Mouse (Mus musculus) left cerebral cortex, adult 18-20 months (tissue): Measurements from ENCODE around the gene Kcnip3. TPM values are rescaled to one million over a fixed set of nuclear protein-coding genes. Genes with fewer than 3 reads are reported as not detected.

ENCODE experiments used
- DNase-seq, 2 experiments: peaks; one replicate each; pipeline ENCODE4 v3.0.0; 2021 to 2022; ENCODE audit warnings: low spot score in 2 of 2, mixed read lengths in 1 of 2
- long read RNA-seq, 2 experiments: library from polyadenylated mRNA; stranded (forward); transcript quantifications; one replicate each; pipeline ENCODE4 v2.0.0; 2021
- total RNA-seq, 2 experiments: library from RNA; stranded (reverse); gene quantifications; 2 replicates each; pipeline ENCODE4 v1.2.3; 2021

The Kcnip3 gene
- total RNA-seq, result 100 to 1,000 TPM; 114 to 130 TPM
- long read RNA-seq, experiment 1, transcript Kcnip3-201 (9 exons, 2,728 nt), result minor isoform, 28 of 138 reads
- long read RNA-seq, experiment 1, transcript Kcnip3-203 (9 exons, 2,732 nt), result major isoform, 73 of 138 reads
- long read RNA-seq, experiment 1, partial matches to known transcripts, result 4 of 138 reads
- long read RNA-seq, experiment 1, other reads (novel, unspliced or antisense), result 31 of 138 reads
- long read RNA-seq, experiment 2, transcript Kcnip3-203 (9 exons, 2,732 nt), result major isoform, 71 of 111 reads
- long read RNA-seq, experiment 2, transcript Kcnip3-201 (9 exons, 2,728 nt), result minor isoform, 15 of 111 reads
- long read RNA-seq, experiment 2, partial matches to known transcripts, result 6 of 111 reads
- long read RNA-seq, experiment 2, other reads (novel, unspliced or antisense), result 19 of 111 reads

- DNase-seq, result peak; percentile 67 to 69
Observed at GRCm38 (mm10) chr2:127522006-127522441, at the start of gene Kcnip3. Kcnip3 (minus strand) TSS chr2:127522094.

GRCm38 (mm10) chr2:127559070-127559966 is 37.4 kb upstream of the Kcnip3 start:
- peak; percentile 92 to 96 for DNase-seq

- DNase-seq, result peak; percentile 47 to 64
Observed at GRCm38 (mm10) chr2:127551078-127551477, 29.2 kb upstream of the Kcnip3 start.

- DNase-seq, result no peak
Observed at GRCm38 (mm10) chr2:127550446-127550845, 28.6 kb upstream of the Kcnip3 start.

- DNase-seq, result no peak
Observed at GRCm38 (mm10) chr2:127549711-127550110, 27.8 kb upstream of the Kcnip3 start.

GRCm38 (mm10) chr2:127548342-127549074 is 26.6 kb upstream of the Kcnip3 start:
- no peak for DNase-seq

GRCm38 (mm10) chr2:127541697-127542096 is 19.8 kb upstream of the Kcnip3 start:
- no peak for DNase-seq

GRCm38 (mm10) chr2:127541185-127541584 is 19.3 kb upstream of the Kcnip3 start, which contains the start of gene Prom2:
Prom2 (minus strand) TSS chr2:127541467.
- no peak for DNase-seq

- DNase-seq, result peak in 1 of 2 experiments; percentile 54
Observed at GRCm38 (mm10) chr2:127539494-127539893, 17.6 kb upstream of the Kcnip3 start.

- DNase-seq, result peak; percentile 62 to 77
Observed at GRCm38 (mm10) chr2:127537548-127537947, 15.7 kb upstream of the Kcnip3 start.

- peak; percentile 85 to 88 for DNase-seq
Observed at GRCm38 (mm10) chr2:127535363-127535762, 13.5 kb upstream of the Kcnip3 start.

GRCm38 (mm10) chr2:127532379-127532778 is 10.5 kb upstream of the Kcnip3 start:
- no peak for DNase-seq

GRCm38 (mm10) chr2:127531592-127531991 is 9.7 kb upstream of the Kcnip3 start:
- no peak for DNase-seq

GRCm38 (mm10) chr2:127530418-127530817 is 8.5 kb upstream of the Kcnip3 start:
- DNase-seq, result no peak

GRCm38 (mm10) chr2:127525004-127525775 is 3.3 kb upstream of the Kcnip3 start:
- no peak for DNase-seq

- no peak for DNase-seq
Observed at GRCm38 (mm10) chr2:127523950-127524729, 2.2 kb upstream of the Kcnip3 start.

GRCm38 (mm10) chr2:127521172-127522005 is 505 bp downstream of the Kcnip3 start:
- peak; percentile 62 to 79 for DNase-seq

GRCm38 (mm10) chr2:127520123-127520522 is 1.8 kb downstream of the Kcnip3 start:
- no peak for DNase-seq

- no peak for DNase-seq
Observed at GRCm38 (mm10) chr2:127519308-127519707, 2.6 kb downstream of the Kcnip3 start.
